Mouse (Mus musculus): ENCODE measurements around the gene Cmklr1.

Gene Cmklr1

DNA sequence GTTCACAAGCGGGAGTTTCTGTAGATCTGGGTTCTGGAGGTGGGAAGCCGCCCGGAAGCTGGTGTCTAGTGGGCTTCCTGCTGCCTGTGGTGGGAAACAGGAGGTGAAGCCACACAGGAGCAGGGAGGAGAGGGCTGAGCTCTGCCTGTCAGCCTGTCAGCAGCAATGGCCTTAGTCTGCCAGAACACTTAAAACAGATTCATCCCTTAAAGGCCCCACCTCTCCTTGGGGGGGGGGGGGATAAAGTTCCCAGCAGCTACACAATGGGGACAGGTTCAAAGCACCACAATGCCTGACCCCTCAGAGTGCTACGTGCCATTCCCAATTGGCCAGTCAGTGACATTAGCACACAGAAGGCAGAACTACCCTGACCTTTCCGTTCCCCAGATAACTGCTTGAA is 2.0 kb upstream of the Cmklr1 start:
- no peak for DNase-seq (ENCODE audit: low read depth, low spot score)

DNA sequence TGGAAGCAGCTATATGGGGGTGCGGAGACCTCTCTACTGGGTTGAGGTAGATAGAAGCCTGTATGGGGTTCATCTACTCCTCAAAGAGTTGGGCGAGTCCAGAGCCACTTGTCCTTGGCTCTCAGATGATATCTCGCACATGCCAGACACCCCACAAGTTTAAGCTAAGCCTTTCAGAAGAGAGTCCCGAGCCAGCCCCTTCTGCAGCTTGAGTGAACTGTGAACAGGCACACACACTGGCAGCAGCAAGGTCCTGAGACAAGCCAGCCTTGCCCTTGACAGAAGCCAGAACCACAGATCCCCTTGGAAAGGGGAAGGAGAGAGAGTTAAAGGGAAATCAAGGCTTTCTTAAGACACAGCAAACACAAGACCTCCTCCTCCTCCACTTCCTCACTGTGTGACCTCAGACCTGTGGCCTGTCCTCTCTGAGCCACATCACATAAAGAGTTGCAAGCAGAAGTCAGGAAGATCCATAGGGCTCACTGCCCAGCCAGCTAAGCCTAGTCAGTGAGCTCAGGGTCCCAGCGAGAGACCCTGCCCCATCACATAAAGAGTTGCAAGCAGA is 1.5 kb downstream of the Cmklr1 start:
- no peak for DNase-seq (ENCODE audit: low read depth, low spot score)

GRCm38 (mm10) chr5:113647141-113647540 is 3.1 kb downstream of the Cmklr1 start:
- no peak for DNase-seq (ENCODE audit: low read depth, low spot score)

DNA sequence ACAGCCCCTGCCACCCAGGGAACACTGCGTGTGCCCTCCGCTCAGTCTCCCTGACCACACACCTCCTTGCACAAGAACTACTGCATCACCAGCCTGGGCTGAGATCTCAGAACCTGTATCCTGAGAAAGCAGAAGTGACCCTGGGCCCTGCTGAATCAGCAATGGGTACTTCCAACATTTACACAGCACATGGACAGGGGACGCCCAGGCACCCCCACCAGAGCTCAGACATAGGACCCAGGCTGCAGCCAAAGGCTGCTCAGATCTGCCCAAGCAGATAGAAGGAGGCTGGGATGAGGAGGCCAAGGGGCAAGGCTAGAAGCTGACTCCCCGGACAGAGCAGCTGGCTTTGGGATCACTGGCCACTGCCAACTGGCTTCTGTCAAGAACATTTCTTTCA is 5.7 kb downstream of the Cmklr1 start:
- no peak for DNase-seq (ENCODE audit: low read depth, low spot score)

- no peak for DNase-seq (ENCODE audit: low read depth, low spot score)
Measured at GRCm38 (mm10) chr5:113643107-113643848, 6.9 kb downstream of the Cmklr1 start.

DNA sequence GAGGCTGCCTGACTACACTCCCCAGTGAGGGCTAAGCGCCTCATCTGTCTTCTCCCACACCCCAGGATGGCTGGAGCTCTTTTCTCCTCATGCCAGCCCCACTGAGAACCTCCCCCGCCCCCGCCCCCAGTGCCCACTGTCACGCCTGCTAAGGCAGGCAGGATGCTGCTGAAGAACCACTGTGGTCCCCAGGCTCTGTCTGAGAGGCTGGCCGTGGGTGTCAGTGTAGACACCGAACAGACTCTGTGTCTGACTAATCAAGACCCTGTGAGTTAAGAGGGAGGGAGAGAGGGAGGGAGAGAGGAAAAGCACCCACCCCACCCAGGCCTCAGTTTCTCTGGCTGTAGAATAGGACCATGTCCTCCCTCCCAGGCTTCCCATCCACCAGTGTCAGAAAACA is 9.2 kb downstream of the Cmklr1 start:
- no peak for DNase-seq (ENCODE audit: low read depth, low spot score)

- DNase-seq (ENCODE audit: low read depth, low spot score), result no peak
Measured at GRCm38 (mm10) chr5:113639126-113639525, 11.1 kb downstream of the Cmklr1 start.

DNA sequence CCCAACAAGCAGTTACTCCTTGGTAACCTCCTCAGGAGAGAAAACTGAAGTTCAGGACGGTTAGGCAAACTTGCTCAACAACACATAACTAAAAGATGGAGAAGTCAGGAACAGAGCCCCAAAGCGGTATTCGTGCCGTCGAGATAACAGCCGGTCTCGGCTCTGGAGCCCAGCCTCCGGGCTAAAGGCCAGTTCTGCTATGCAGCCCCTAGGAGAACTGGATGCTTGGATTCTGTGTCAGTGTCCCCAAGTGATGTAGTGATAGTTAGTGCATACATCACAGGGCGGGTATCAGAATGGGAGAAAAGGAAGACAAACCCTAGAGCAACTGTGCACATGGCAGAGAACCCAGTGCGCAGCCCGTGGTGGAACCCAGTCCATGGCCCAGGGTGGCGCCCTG is 12.2 kb downstream of the Cmklr1 start:
- no peak for DNase-seq (ENCODE audit: low read depth, low spot score)

DNA sequence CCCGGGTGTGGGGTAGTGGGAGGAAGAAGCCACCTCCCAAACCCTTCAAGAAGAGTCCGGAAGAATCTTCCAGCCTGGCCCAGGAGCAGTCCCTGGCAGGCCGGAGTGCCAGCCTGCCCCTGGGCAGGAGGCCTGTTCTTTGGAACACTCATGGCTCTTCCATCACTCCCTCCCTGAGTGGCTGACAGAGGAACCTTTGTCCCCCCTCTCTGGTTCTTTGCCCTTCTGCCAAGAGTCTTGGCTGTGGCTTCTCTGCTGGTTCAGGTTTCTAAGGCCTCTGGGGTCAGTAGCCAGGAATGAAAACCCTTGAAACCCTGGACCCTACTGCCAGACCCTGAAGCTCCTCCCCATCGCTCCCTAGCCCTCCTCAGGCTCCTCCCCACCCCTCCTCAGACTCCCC is 12.6 kb downstream of the Cmklr1 start:
- no peak for DNase-seq (ENCODE audit: low read depth, low spot score)

- DNase-seq (ENCODE audit: low read depth, low spot score), result no peak
Measured at GRCm38 (mm10) chr5:113635861-113636565, 14.2 kb downstream of the Cmklr1 start.

GRCm38 (mm10) chr5:113634887-113635610 is 15.2 kb downstream of the Cmklr1 start:
- DNase-seq (ENCODE audit: low read depth, low spot score), result no peak

- peak; percentile 82 for DNase-seq (ENCODE audit: low read depth, low spot score)
Measured at GRCm38 (mm10) chr5:113634024-113634651, 16.1 kb downstream of the Cmklr1 start.

DNA sequence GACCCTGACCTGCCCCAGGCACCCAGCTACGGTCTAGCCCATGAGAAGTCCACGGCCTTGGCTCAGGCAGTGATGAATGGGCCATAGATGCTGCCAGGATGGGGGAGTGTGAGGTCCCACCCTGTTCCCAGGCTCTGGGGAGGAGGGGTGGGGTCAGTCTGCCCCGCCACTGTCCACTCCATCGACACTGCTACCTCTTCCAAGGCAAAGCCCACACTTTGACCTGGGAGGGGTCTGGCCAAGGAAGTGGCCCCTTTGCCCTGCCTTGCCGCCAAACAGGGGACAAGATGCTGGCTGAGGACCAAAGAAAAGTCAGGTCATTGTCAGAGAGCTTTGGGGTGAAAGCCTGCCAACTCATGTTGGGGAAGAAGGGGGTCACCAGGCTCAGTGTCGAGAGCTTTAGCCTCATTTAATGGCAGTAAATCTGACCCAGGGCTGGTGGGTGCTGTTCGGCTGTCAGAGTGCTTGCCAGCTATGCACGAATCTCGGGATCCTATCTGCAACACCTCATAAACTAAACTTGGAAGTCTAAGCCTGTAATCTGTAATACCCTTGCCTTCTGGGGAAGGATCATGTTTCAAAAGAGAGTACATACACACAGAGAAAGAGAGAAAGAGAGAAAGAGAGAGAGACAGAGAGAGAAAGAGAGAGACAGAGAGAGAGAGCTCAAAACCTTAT is 17.1 kb downstream of the Cmklr1 start:
- peak; percentile 26 for DNase-seq (ENCODE audit: low read depth, low spot score)

DNA sequence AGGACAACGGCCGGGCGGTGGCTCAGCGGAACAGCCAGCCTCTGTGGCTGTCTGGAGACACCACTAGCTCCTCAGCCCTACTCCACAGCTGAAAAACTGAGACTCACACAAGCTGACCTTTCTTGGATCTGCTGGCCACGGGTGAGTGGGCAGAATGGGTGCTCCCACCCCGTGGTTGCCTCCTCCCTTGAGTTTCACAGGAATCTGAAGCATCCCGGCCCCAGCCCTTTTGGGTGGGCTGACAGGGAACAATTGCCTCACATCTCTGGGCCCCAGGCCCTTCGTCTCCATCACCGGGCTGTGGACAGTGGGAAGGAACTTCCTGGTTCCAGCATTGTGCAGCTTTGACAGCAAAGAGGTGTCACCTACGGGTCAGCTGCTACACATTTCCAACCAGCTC is 20.1 kb downstream of the Cmklr1 start:
- no peak for DNase-seq (ENCODE audit: low read depth, low spot score)

GRCm38 (mm10) chr5:113629248-113629647 is 21.0 kb downstream of the Cmklr1 start:
- DNase-seq (ENCODE audit: low read depth, low spot score), result peak; percentile 83

- DNase-seq (ENCODE audit: low read depth, low spot score), result peak; percentile 83
Measured at GRCm38 (mm10) chr5:113627820-113628437, 22.3 kb downstream of the Cmklr1 start.

- DNase-seq (ENCODE audit: low read depth, low spot score), result no peak
Measured at GRCm38 (mm10) chr5:113626991-113627390, 23.2 kb downstream of the Cmklr1 start.

GRCm38 (mm10) chr5:113626352-113626751 is 23.9 kb downstream of the Cmklr1 start:
- DNase-seq (ENCODE audit: low read depth, low spot score), result peak; percentile 75

GRCm38 (mm10) chr5:113625068-113625467 is 25.2 kb downstream of the Cmklr1 start:
- DNase-seq (ENCODE audit: low read depth, low spot score), result no peak

DNA sequence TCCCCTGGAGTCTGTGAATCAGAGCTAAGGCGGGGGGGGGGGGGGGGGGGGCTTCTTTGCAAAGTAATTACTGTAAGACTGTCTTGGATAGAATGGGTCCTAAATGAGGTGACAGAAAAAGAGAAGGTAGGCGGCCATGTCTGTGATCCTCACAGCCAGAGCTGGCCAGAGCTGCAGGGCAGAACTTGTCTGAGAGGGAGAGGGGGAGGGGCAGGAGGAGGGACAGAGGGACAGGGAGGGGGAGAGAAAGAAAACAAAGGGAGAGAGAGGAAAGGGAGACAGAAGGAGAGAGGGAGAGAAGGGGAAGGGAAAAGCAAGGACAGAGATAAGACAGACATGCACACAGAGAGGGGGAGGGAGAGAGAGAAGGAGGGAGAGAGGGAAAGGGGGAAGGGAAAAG is 27.2 kb downstream of the Cmklr1 start:
- DNase-seq (ENCODE audit: low read depth, low spot score), result no peak

- no peak for DNase-seq (ENCODE audit: low read depth, low spot score)
Measured at GRCm38 (mm10) chr5:113620999-113621398, 29.2 kb downstream of the Cmklr1 start.
